Mouse (Mus musculus): ENCODE data around the gene Igfn1.

- TF ChIP-seq CTCF (IDR thresholded peaks at IDR 0.05) (no peak), POLR2A (IDR thresholded peaks at IDR 0.05; ENCODE audit: insufficient read depth, low read depth, low read length) (no peak), EP300 (IDR thresholded peaks at IDR 0.05; ENCODE audit: insufficient read depth, low read depth, low read length) (no peak)
Observed at GRCm38 (mm10) chr1:136017307-136017706, 11.2 kb upstream of the Igfn1 start.
